ENCODE assay signal across 10 mouse cellular contexts in the genomic region with DNA sequence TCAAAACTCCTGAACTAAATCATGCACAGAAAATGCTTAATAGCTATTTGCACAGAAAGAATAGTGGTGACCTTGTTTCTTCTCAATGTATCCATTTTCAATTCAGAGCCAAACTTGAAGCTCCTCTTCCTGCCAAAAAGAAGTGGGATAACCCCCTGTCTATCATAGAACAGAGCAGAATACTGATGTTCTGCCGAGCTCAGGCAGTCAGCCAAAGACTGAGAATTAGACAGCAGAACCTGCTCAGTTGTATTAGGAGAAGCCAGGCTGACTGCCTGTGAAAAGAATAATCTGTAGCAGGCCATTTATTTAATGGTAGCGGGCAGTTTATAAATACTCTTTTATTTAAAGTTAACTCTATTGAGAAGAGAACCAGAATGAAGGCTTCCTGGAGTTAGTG.
DNase-seq lines count a peak whose midpoint lies in the region; ATAC-seq lines count a peak whose summit lies in the region.
"Had no signal": no experiment of that assay in that cellular context is flagged by ENCODE, and none has a peak within 500 bp of the region (broad histone marks: within the 10 kb centered on the region; RNA-seq: fewer than 3 reads in every experiment).

No protein-coding gene starts in this region.

- H3K9me3 ChIP-seq in midbrain, embryonic 15.5 days: no peaks in the 10 kb centered on the region
- no peaks in the 10 kb centered on the region for H3K9me3 ChIP-seq in midbrain, embryonic 10.5 days (replicated peaks)
- no peaks in the 10 kb centered on the region for H3K9me3 ChIP-seq in kidney, embryonic 15.5 days (replicated peaks)
- H3K9me3 ChIP-seq: limb, embryonic 15.5 days had no signal

- 0 out of 2 replicates have a peak, but pooled peaks have one; percentile 61 for ATAC-seq in cerebellum, adult (ENCODE audit: insufficient number of reproducible peaks, low FRiP score, low TSS enrichment)
- ATAC-seq in midbrain, embryonic 15.5 days (replicated peaks): peak; percentile 75; the same call in 1 of the 2 replicates
- ATAC-seq in kidney, embryonic 15.5 days (replicated peaks; ENCODE audit: low FRiP score): no peak

- WGBS in midbrain, embryonic 15.5 days: 44% methylated on average over 2 of the region's 2 CpGs
- WGBS in midbrain, embryonic 10.5 days: 82% methylated on average over 2 of the region's 2 CpGs
- WGBS in kidney, embryonic 15.5 days: 64% methylated on average over 2 of the region's 2 CpGs

- DNase-seq in cerebellum, adult 8-10 months: no peak
- DNase-seq in midbrain, embryonic 10.5 days (ENCODE audit: low spot score): no peak
- DNase-seq in layer of hippocampus, postnatal 36 days: peak; percentile 50 to 58
- peak; percentile 55 for DNase-seq in telencephalon, adult 2 months (ENCODE audit: low read depth, low spot score)
- DNase-seq in B cell, adult 2 months: no peak
- DNase-seq: embryo, embryonic 11 days had no signal

- no peak overlapping the region for H3K27ac ChIP-seq in midbrain, embryonic 15.5 days
- H3K27ac ChIP-seq in midbrain, embryonic 10.5 days (replicated peaks): no peak overlapping the region
- no peak overlapping the region for H3K27ac ChIP-seq in kidney, embryonic 15.5 days
- H3K27ac ChIP-seq: limb, embryonic 15.5 days had no signal

- H3K4me3 ChIP-seq in midbrain, embryonic 15.5 days: no peak overlapping the region
- no peak overlapping the region for H3K4me3 ChIP-seq in midbrain, embryonic 10.5 days
- H3K4me3 ChIP-seq in kidney, embryonic 15.5 days (replicated peaks): no peak overlapping the region
- H3K4me3 ChIP-seq: limb, embryonic 15.5 days had no signal

- H3K36me3 ChIP-seq in midbrain, embryonic 15.5 days (replicated peaks): no peaks in the 10 kb centered on the region
- no peaks in the 10 kb centered on the region for H3K36me3 ChIP-seq in midbrain, embryonic 10.5 days
- no peaks in the 10 kb centered on the region for H3K36me3 ChIP-seq in kidney, embryonic 15.5 days
- H3K36me3 ChIP-seq: limb, embryonic 15.5 days had no signal

- H3K4me2 ChIP-seq in midbrain, embryonic 15.5 days: no peak overlapping the region
- no peak overlapping the region for H3K4me2 ChIP-seq in kidney, embryonic 15.5 days
- H3K4me2 ChIP-seq: limb, embryonic 15.5 days had no signal

- H3K9ac ChIP-seq in midbrain, embryonic 15.5 days: no peak overlapping the region
- H3K9ac ChIP-seq in kidney, embryonic 15.5 days: no peak overlapping the region
- H3K9ac ChIP-seq: limb, embryonic 15.5 days had no signal

- H3K27me3 ChIP-seq in midbrain, embryonic 15.5 days (replicated peaks): no peaks in the 10 kb centered on the region
- H3K27me3 ChIP-seq in midbrain, embryonic 10.5 days (ENCODE audit: low read depth, poor library complexity, severe bottlenecking): no peaks in the 10 kb centered on the region
- no peaks in the 10 kb centered on the region for H3K27me3 ChIP-seq in kidney, embryonic 15.5 days
- H3K27me3 ChIP-seq: limb, embryonic 15.5 days had no signal

- no peaks in the 10 kb centered on the region for H3K4me1 ChIP-seq in midbrain, embryonic 15.5 days
- no peaks in the 10 kb centered on the region for H3K4me1 ChIP-seq in midbrain, embryonic 10.5 days
- no peaks in the 10 kb centered on the region for H3K4me1 ChIP-seq in kidney, embryonic 15.5 days
- H3K4me1 ChIP-seq: limb, embryonic 15.5 days had no signal

Comparison
In these comparisons a context has a peak if more than half of its experiments do, and no peak if none do; other contexts are left out.
1. DNase-seq: peak in layer of hippocampus, postnatal 36 days (2 of 2) and telencephalon, adult 2 months (single experiment); none in cerebellum, adult 8-10 months (single experiment), midbrain, embryonic 10.5 days (single experiment) and B cell, adult 2 months (0 of 2).